Mouse (Mus musculus) midbrain, embryonic 12.5 days (tissue): ENCODE measurements at regions not wholly inside any gene's neighbourhood (a gene's known extent, or its start where the extent isn't known, plus 50 kb on each side); places are given as distances from the start of the nearest gene placed in this dataset.
"Not testable (repeated sequence)": the region's sequence is repeated elsewhere in the genome, so short reads cannot be mapped to it uniquely, and the experiment has no call there.

ENCODE experiments used
- ATAC-seq: fragments of 200-750 bp; cut with Nextera tagmentation; 2 replicates; pipeline ENCODE4 v1.8.0; 2017; ENCODE audit warnings: low read depth, moderate TSS enrichment, moderate library complexity; ENCODE audit not compliant: low FRiP score
- H3K27ac ChIP-seq: fragments of 300-500 bp; sonication (generic); replicated peaks from 2 replicates; pipeline ENCODE4 v1.5.1; 2016; ENCODE audit warnings: mild to moderate bottlenecking
- H3K27me3 ChIP-seq: fragments of 300-500 bp; sonication (generic); 2 replicates; pipeline ENCODE4 v1.6.1; 2016; ENCODE audit warnings: mild to moderate bottlenecking
- H3K36me3 ChIP-seq: fragments of 300-500 bp; sonication (generic); 2 replicates; pipeline ENCODE4 v1.6.1; 2016
- H3K4me1 ChIP-seq: fragments of 300-500 bp; sonication (generic); 2 replicates; pipeline ENCODE4 v1.6.1; 2016
- H3K4me2 ChIP-seq: fragments of 300-500 bp; sonication (generic); replicated peaks from 2 replicates; pipeline ENCODE4 v1.6.1; 2016; ENCODE audit warnings: mild to moderate bottlenecking, moderate library complexity
- H3K4me3 ChIP-seq: fragments of 300-500 bp; sonication (generic); 2 replicates; pipeline ENCODE4 v1.5.1; 2016; ENCODE audit warnings: mild to moderate bottlenecking
- H3K9ac ChIP-seq: fragments of 300-500 bp; sonication (generic); replicated peaks from 2 replicates; pipeline ENCODE4 v1.6.1; 2016; ENCODE audit warnings: mild to moderate bottlenecking, moderate library complexity
- H3K9me3 ChIP-seq: fragments of 300-500 bp; sonication (generic); 2 replicates; pipeline ENCODE4 v1.6.1; 2016; ENCODE audit warnings: mild to moderate bottlenecking
- WGBS: fragments of 180-500 bp; shearing (Covaris S2); methylation state at CpG from one replicate; pipeline ENCODE4 v1.1.7; 2016; 5-methylcytosine and 5-hydroxymethylcytosine counted together

DNA sequence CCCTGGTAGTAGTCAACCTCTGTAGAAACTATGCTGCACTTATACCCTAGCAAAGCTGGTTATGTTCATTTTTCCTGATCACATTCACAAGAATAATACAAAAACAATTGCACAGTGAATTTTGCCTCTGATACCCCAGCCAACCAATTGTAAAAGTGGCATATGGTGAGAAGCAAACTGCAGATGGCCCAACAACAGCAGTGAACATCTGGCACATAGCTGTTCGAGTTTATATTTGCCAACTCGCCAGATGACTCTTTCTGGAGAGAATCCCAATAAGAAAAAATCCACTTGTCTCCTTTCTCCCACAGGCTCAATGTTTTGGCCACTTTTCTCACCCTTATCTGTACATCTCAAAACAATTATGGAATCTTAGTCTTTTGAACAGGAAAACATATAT lies 196.5 kb upstream of the Grik2 start:
- Histone ChIP-seq H3K4me2 (no peak overlapping the region), H3K27me3 (no peaks in the 10 kb centered on the region), H3K27ac (no peak overlapping the region), H3K4me1 (no peaks in the 10 kb centered on the region), H3K4me3 (no peak overlapping the region), H3K9me3 (no peaks in the 10 kb centered on the region), H3K36me3 (no peaks in the 10 kb centered on the region), H3K9ac (no peak overlapping the region)
- ATAC-seq = no peak
- 66% methylated on average over 2 of the region's 2 CpGs for WGBS

GRCm38 (mm10) chr10:49952434-49952833 lies 163.9 kb upstream of the Grik2 start:
- H3K4me3 ChIP-seq = no peak overlapping the region
- H3K36me3 ChIP-seq = no peaks in the 10 kb centered on the region
- H3K27me3 ChIP-seq = no peaks in the 10 kb centered on the region
- H3K27ac ChIP-seq = no peak overlapping the region
- no peak overlapping the region for H3K9ac ChIP-seq
- no peak overlapping the region for H3K4me2 ChIP-seq
- no peak for ATAC-seq
- H3K9me3 ChIP-seq = no peaks in the 10 kb centered on the region
- H3K4me1 ChIP-seq = no peaks in the 10 kb centered on the region

DNA sequence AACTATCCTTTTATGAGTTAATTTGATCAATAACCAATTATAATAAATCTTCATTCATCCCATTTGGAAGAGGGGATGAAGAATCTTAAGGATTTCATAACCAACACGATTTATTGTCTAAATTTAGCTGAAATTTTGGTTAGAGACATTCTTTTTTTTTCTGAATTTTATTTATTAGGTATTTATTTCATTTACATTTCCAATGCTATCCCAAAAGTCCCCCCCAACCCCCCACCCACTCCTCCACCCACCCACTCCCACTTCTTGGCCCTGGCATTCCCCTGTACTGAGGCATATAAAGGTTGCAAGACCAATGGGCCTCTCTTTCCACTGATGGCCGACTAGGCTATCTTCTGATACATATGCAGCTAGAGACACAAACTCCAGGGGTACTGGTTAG lies 148.7 kb upstream of the Grik2 start:
- WGBS = 81% methylated on average over 2 of the region's 2 CpGs
- H3K9ac ChIP-seq, H3K9me3 ChIP-seq, H3K4me2 ChIP-seq, H3K4me1 ChIP-seq, H3K36me3 ChIP-seq, H3K4me3 ChIP-seq, H3K27me3 ChIP-seq, H3K27ac ChIP-seq: not testable (repeated sequence)
- ATAC-seq = 0 out of 2 replicates have a peak, but pooled peaks have one; percentile 30

- not testable (repeated sequence) for H3K4me3 ChIP-seq, H3K27ac ChIP-seq, H3K4me1 ChIP-seq, ATAC-seq, H3K9me3 ChIP-seq, H3K27me3 ChIP-seq, H3K36me3 ChIP-seq, H3K4me2 ChIP-seq, H3K9ac ChIP-seq
- 85% methylated on average over 4 of the region's 4 CpGs for WGBS
These were observed 120.6 kb upstream of the Grik2 start for GRCm38 (mm10) chr10:49909206-49909605.

DNA sequence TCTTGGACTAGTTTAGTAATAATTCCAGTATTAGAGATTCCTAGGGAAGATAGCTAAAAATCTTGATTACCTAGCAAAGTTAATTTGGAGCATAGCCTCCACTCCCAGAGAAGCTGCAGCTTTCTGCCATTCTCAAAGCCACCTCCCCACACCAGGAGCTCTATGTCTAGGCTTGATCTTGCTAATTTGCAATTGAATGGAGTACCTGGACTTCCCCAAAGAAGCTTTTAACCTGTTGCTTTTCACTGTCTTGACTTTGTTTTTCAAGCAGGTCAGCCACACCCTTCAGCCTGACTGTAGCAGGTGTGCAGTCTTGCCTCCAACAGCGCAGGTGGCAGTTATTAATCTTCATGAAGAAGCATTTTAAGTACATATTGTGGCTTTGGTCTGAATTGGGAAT lies 119.6 kb upstream of the Grik2 start:
- ATAC-seq, H3K4me2 ChIP-seq, H3K9ac ChIP-seq, H3K9me3 ChIP-seq, H3K27ac ChIP-seq, H3K4me3 ChIP-seq, H3K36me3 ChIP-seq, H3K4me1 ChIP-seq, H3K27me3 ChIP-seq: not testable (repeated sequence)
- WGBS = 70% methylated on average over 1 of the region's 1 CpGs

- not testable (repeated sequence) for H3K4me2 ChIP-seq, H3K36me3 ChIP-seq, H3K4me1 ChIP-seq, H3K9ac ChIP-seq, H3K9me3 ChIP-seq, H3K27ac ChIP-seq, H3K4me3 ChIP-seq, H3K27me3 ChIP-seq, ATAC-seq
- 82% methylated on average over 1 of the region's 1 CpGs for WGBS
These were observed 116.1 kb upstream of the Grik2 start for GRCm38 (mm10) chr10:49904626-49905025.

DNA sequence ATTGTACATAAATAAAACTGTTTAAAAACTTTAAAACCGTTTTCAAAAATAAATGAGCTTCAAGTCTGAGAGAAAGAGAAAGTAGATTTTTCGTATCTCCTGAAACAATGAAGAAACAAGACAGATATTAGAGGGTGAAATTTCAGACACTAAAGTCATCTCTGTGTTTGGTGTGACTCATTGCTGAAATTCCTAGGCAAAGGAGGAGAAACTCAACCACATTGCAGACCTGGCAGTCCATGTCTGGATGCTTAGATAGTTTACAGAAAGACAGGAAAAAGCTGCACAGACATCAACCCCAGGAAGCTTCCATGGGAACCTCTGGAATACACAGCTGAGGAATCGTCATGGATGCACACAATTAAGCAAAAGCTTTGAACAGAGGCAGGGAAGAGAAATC lies 106.9 kb upstream of the Grik2 start:
- H3K9ac ChIP-seq = no peak overlapping the region
- 80% methylated on average over 3 of the region's 3 CpGs for WGBS
- no peaks in the 10 kb centered on the region for H3K36me3 ChIP-seq
- H3K9me3 ChIP-seq = no peaks in the 10 kb centered on the region
- no peaks in the 10 kb centered on the region for H3K27me3 ChIP-seq
- no peak overlapping the region for H3K4me3 ChIP-seq
- no peak overlapping the region for H3K27ac ChIP-seq
- ATAC-seq = no peak
- H3K4me1 ChIP-seq = no peaks in the 10 kb centered on the region
- no peak overlapping the region for H3K4me2 ChIP-seq

DNA sequence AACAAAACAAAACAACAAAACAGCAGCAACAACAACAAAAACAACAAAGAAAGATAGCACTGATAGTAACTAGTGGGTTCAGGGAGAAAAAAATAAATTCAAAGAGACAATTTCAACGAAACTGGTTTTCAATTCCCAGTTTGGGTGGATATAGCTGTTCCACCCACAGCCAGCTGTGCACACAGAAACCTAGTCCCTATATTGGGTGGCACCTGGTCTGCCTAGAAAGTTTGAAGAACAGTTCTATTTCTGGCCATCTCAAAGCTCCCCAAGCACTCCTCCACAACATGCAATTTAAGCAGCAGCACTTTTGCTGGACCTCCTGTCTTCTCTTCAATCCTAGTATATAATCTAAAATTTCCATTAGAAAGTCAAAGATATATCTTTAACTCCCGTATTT lies 95.5 kb upstream of the Grik2 start:
- no peak overlapping the region for H3K4me3 ChIP-seq
- no peaks in the 10 kb centered on the region for H3K9me3 ChIP-seq
- no peak overlapping the region for H3K9ac ChIP-seq
- no peak for ATAC-seq
- H3K4me2 ChIP-seq = no peak overlapping the region
- no peaks in the 10 kb centered on the region for H3K4me1 ChIP-seq
- 80% methylated on average over 2 of the region's 2 CpGs for WGBS
- no peak overlapping the region for H3K27ac ChIP-seq
- no peaks in the 10 kb centered on the region for H3K27me3 ChIP-seq
- no peaks in the 10 kb centered on the region for H3K36me3 ChIP-seq

- WGBS = 66% methylated on average over 1 of the region's 1 CpGs
- no peak for ATAC-seq
These were observed 94.9 kb upstream of the Grik2 start for GRCm38 (mm10) chr10:49883444-49883843.

DNA sequence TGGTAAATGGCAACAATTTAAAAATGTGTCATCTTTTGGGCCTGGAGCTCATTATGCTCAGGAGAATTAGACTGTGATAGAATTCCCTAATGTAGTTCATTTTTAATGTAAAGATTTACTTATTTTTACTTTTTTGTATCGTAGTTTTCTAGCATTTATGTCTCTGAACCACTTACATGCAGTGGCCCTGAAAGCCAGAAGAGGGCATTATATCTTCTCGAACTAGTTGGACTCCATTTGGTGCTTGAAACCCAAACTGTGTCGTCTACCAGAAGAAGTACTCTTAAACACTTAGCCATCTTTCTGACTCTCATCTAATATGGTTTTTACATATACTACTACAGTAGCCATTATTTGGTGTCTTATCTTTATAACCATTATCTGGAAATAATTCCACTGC lies 75.2 kb upstream of the Grik2 start:
- no peaks in the 10 kb centered on the region for H3K9me3 ChIP-seq
- WGBS = 84% methylated on average over 3 of the region's 3 CpGs
- H3K27ac ChIP-seq = no peak overlapping the region
- no peak for ATAC-seq
- no peak overlapping the region for H3K9ac ChIP-seq
- no peaks in the 10 kb centered on the region for H3K4me1 ChIP-seq
- H3K36me3 ChIP-seq = no peaks in the 10 kb centered on the region
- no peak overlapping the region for H3K4me3 ChIP-seq
- no peak overlapping the region for H3K4me2 ChIP-seq
- no peaks in the 10 kb centered on the region for H3K27me3 ChIP-seq

More at GRCm38 (mm10) chr10:49883444-49883843, 94.9 kb upstream of the Grik2 start:
- no peak overlapping the region for H3K4me2 ChIP-seq
- no peaks in the 10 kb centered on the region for H3K27me3 ChIP-seq
- H3K4me1 ChIP-seq = no peaks in the 10 kb centered on the region
- H3K4me3 ChIP-seq = no peak overlapping the region
- no peaks in the 10 kb centered on the region for H3K9me3 ChIP-seq
- no peak overlapping the region for H3K9ac ChIP-seq
- no peaks in the 10 kb centered on the region for H3K36me3 ChIP-seq
- H3K27ac ChIP-seq = no peak overlapping the region

GRCm38 (mm10) chr10:49847686-49848085 lies 59.1 kb upstream of the Grik2 start:
- 72% methylated on average over 2 of the region's 2 CpGs for WGBS
- Histone ChIP-seq H3K4me1 (no peaks in the 10 kb centered on the region), H3K9ac (no peak overlapping the region), H3K36me3 (no peaks in the 10 kb centered on the region), H3K27me3 (no peaks in the 10 kb centered on the region), H3K4me2 (no peak overlapping the region), H3K27ac (no peak overlapping the region), H3K9me3 (no peaks in the 10 kb centered on the region), H3K4me3 (no peak overlapping the region)
- no peak for ATAC-seq

DNA sequence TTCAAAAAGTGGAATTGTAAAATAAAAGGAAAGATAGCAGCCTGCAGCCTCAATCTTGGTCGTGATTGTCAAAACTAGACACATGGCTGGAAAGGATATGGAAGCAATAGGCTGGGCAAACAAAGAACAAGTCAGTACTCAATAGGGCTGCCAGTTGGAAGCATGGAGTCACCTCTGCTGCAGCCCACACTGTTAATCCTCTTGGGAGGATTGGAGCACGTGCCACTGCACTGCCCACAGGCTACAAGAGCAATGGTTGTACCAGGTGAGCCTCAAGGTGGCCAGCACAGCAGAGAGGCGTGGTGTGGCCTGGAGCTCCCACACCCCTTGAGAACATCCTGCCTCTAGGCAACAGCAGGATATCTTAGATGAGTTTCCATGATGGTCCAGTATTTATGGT lies 55.7 kb upstream of the Grik2 start:
- Histone ChIP-seq H3K4me2 (no peak overlapping the region), H3K36me3 (no peaks in the 10 kb centered on the region), H3K9ac (no peak overlapping the region), H3K4me3 (no peak overlapping the region), H3K27ac (no peak overlapping the region), H3K27me3 (no peaks in the 10 kb centered on the region), H3K4me1 (no peaks in the 10 kb centered on the region), H3K9me3 (no peaks in the 10 kb centered on the region)
- ATAC-seq = 0 out of 2 replicates have a peak, but pooled peaks have one; percentile 52
- 68% methylated on average over 3 of the region's 3 CpGs for WGBS
